Mouse (Mus musculus) stomach, postnatal 0 days (tissue): ENCODE measurements around the gene Dock2.

ENCODE experiments used
- CTCF ChIP-seq: IDR thresholded peaks from 2 replicates; pipeline ENCODE4 v1.5.1; 2016; ENCODE audit warnings: antibody characterized with exemption, low read depth, mild to moderate bottlenecking, moderate library complexity
- EP300 ChIP-seq: optimal IDR thresholded peaks from 2 replicates; pipeline ENCODE3; 2016; ENCODE audit warnings: antibody characterized with exemption

DNA sequence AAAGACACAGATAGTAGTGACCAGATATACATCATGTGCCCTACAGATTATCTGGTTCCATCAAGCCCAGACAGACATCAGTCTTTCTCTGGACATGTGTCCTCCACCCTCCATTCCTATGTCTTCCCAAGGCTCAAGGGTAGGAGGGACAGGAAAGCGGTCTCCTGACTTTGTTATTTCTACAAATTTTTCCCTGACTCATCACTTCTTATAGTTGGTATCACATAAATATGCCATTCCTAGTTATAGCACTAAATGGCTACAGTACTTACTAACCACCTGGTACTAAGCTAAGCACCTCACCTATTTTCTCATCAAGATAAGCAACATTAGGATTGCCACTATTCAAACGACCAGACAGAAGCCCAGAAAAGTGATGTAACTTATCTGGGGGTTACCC is 345.3 kb downstream of the Dock2 start:
- no peak for TF ChIP-seq CTCF
- no peak for TF ChIP-seq EP300
